Mouse (Mus musculus): ENCODE measurements around the gene Gm3194.
"Not testable (repeated sequence)": the region's sequence is repeated elsewhere in the genome, so short reads cannot be mapped to it uniquely, and the experiment has no call there.

Gm3194 gene

DNA sequence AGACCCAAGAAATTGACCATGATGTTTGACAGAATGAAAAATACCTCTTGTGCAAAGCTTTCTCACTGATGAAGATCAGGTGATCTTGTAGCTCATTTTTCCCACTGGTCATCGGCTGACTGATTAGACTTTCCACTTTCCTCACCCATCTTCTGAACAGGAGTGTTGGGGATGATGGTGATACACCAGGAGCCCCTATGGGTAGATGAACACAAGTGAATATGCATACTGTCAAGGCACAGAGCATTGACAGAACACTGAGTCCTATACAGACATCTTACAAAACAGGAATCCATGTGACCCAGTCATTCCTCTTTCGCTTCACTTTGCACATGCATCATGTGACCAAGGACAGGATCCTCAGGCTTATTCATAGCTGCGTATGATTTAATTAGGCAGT lies at the start of gene Gm3194:
Gene Gm3194 (minus strand): TSS at position 101 of the 400 bp plus-strand sequence.
- POLR2A ChIA-PET, CTCF ChIA-PET: not testable (repeated sequence)

- CTCF ChIA-PET, POLR2A ChIA-PET: not testable (repeated sequence)
Observed at GRCm38 (mm10) chr14:5501374-5501773, 46.1 kb upstream of the Gm3194 start, which contains the start of gene Gm3488. Gene Gm3488 (plus strand): TSS chr14:5501674.

DNA sequence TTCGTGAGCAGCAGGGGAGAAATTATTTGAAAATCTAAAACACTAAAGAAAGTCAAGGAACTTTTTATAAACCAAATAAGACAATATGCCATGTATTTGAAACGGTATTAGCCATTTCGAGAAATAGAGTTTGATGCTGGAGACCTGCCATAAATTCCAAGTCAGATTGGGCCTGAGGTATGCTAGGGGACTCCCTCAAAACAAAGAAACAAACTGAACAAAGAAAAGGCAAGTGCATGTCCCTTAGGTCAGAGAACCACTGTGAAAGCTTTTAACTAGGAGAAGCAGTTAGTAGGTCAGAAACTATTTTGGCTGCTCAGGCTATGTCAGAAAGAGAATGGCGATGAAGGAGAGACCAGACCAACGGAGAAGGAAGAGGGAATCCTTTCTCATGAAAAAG lies 28.6 kb upstream of the Gm3194 start, which contains the start of gene Gm3187:
Gene Gm3187 (plus strand): TSS at position 301 of the 400 bp plus-strand sequence.
- POLR2A ChIA-PET, CTCF ChIA-PET: not testable (repeated sequence)

DNA sequence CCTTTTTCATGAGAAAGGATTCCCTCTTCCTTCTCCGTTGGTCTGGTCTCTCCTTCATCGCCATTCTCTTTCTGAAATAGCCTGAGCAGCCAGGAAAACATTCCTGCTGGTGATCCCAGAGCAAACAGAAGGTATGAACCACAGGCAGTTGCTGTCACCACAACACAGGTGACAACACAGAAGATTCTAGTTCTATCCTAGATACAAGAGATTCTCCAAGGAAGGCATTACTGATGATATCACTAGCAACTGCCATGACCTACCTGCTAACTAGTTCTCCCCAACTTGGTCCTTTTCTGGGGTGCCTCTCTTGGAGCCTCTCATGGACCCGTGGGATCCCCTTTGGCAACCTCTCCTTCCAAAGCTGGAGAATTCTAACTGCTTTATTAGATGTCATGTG lies 22.5 kb upstream of the Gm3194 start, which contains the start of gene Gm8246:
Gene Gm8246 (minus strand): TSS at position 101 of the 400 bp plus-strand sequence.
- POLR2A ChIA-PET, CTCF ChIA-PET: not testable (repeated sequence)

GRCm38 (mm10) chr14:5460469-5460868 lies 5.2 kb upstream of the Gm3194 start:
- POLR2A ChIA-PET, CTCF ChIA-PET: not testable (repeated sequence)

DNA sequence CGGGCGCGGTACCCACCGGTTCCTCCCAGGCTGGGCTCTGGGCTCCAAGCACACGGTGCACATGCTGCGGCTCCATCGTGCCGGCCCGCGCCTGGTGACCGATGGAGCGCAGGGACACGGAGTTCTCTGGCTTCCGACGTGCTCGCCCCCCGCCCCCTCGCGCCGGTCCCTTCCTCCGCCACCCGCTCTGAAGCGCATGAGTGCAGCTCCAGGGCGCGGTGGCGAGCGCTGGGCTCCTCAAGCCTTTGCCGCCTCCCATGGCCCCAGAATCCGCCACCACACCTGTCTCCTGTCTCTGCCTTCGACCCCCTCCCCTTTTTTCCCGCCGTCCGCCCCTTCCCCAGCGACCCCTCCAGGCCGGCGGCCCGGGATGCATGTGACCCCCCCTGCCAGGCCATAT lies 66.3 kb downstream of the Gm3194 start, which contains the start of gene Gm3500:
Gene Gm3500 (minus strand): TSS at position 101 of the 400 bp plus-strand sequence.
- POLR2A ChIA-PET, CTCF ChIA-PET: not testable (repeated sequence)
